Mouse (Mus musculus) cerebellum, adult 9-10 months (tissue): ENCODE data around the gene Isl2.
A peak's percentile ranks its signal among the peaks of the same experiment; 100 is the strongest.

Experiments used
- DNase-seq: peaks from one replicate; pipeline ENCODE4 v3.0.0; 2022

Isl2 gene

GRCm38 (mm10) chr9:55538377-55538776 lies at the start of gene Isl2:
Isl2 (plus strand) TSS chr9:55538672.
- no peak for DNase-seq

GRCm38 (mm10) chr9:55507922-55508321 lies 30.6 kb upstream of the Isl2 start:
- no peak for DNase-seq

GRCm38 (mm10) chr9:55508701-55509100 lies 29.8 kb upstream of the Isl2 start:
- no peak for DNase-seq

DNA sequence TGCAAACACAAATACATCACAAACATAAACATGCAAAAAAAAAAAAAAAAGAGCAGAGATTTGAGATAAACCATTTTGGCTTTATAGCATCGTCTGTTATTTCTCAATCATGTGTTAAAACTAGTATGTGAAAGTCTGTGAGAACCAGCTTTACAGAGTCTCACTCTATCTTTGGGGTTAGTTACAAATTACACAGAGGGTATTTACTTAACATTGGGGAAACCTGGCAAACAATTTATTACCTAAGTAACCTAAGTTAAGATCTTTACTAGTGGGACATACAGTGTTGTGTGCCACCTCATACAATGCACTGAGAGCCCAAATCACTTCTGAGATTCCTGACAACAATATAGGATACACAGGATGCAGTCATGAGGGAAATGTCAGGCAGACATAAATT lies 28.7 kb upstream of the Isl2 start:
- no peak for DNase-seq

DNA sequence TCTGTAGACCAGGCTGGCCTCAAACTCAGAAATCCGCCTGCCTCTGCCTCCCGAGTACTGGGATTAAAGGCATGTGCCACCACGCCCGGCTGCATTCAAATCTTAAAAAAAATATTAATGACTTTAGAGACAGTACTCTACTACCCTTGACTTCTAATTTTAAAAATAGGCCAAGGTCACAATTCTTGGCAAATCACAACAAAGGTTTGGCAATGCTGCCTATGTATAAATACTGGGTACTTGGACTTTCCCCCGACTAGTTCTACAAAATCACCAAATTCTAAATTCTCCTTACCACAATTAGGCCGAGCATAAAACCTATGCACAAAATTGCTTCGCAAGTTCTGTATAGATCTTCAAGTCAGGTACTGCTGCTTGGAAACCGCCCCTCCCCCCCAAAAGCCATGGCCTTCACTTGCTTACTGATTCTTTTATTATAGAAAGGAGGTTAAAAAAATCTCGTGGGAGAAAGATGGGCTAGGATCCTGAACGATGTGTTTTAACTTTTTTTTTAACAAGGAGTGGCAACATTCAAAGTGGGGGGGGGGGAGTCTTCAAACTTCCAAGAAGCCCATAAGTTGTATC lies 27.7 kb upstream of the Isl2 start:
- peak; percentile 9 for DNase-seq

- DNase-seq, result no peak
These were observed 26.9 kb upstream of the Isl2 start for GRCm38 (mm10) chr9:55511521-55511993.

DNA sequence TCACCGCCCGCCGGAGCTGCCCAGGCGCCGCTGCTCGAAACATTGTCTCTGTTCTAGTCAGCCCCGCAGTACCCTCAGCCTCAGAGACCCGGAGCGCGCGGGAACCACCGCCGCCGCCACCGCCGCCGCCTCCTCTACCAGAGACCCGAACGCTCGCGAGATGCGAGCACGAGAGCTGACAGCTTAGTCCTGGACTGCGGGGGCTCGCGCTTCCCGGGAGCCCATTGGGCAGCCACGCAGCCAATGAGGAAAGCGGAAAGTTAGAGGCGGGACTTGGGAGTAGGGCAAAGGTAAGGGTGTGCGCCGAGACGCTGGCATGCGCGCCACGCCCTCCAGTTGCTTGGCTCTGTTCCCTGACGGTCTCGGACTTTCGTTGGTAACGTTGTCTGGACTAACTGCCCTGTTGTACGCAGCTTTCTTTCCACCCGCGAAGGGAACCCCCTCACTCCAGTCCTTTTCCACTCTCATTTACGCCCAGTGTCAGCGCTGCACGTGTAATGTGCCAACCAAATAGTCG lies 26.4 kb upstream of the Isl2 start, which contains the start of gene Etfa:
Gene Etfa, minus strand, starts transcription at position 217 of the 517 bp plus-strand sequence.
- DNase-seq, result peak; percentile 92

GRCm38 (mm10) chr9:55525716-55526115 lies 12.8 kb upstream of the Isl2 start:
- DNase-seq, result no peak

DNA sequence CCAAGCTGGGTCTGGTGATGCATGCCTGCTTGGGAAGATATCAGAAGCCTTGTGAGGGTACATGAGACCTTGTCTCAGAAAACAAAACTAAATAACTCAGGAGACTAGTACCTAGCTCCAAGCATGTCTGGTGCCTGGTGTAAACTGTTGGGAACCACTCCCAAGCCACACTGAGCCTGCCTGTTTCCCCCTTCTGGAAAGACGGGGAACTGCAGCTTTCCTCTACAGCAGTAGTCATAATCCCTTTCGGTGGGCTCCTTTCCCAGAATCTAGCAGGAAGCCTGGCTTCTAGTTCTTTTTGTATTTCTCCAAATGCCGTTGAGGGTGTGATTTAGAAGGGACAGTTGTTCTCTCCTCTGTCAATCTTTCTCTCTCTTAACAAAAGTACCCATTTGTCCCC lies 2.6 kb upstream of the Isl2 start:
- peak; percentile 46 for DNase-seq

GRCm38 (mm10) chr9:55539006-55539405 lies 534 bp downstream of the Isl2 start:
- no peak for DNase-seq

- no peak for DNase-seq
These were observed 1.4 kb downstream of the Isl2 start for GRCm38 (mm10) chr9:55539661-55540390.

GRCm38 (mm10) chr9:55540391-55540770 lies 1.9 kb downstream of the Isl2 start:
- DNase-seq, result no peak

DNA sequence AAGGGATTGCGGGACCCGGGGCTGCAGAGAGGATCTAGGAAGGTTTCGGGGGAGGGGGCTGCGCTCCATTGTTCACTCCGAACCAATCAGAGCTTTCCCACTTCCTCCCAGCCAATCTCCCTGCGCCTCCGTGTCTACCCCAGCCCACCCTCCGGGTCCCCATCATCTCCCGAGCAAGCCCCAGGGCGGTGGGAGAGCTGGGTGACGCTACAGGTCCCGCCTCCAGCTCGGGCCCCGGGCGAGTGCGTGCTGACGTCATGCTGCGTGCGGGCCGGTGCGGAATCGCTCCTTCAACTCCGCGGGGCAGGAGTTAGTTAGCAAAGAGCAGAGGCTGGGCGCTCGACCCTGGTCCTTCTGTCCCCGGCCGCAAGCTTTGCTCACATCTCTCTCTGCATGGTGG lies 2.4 kb downstream of the Isl2 start:
- no peak for DNase-seq

DNA sequence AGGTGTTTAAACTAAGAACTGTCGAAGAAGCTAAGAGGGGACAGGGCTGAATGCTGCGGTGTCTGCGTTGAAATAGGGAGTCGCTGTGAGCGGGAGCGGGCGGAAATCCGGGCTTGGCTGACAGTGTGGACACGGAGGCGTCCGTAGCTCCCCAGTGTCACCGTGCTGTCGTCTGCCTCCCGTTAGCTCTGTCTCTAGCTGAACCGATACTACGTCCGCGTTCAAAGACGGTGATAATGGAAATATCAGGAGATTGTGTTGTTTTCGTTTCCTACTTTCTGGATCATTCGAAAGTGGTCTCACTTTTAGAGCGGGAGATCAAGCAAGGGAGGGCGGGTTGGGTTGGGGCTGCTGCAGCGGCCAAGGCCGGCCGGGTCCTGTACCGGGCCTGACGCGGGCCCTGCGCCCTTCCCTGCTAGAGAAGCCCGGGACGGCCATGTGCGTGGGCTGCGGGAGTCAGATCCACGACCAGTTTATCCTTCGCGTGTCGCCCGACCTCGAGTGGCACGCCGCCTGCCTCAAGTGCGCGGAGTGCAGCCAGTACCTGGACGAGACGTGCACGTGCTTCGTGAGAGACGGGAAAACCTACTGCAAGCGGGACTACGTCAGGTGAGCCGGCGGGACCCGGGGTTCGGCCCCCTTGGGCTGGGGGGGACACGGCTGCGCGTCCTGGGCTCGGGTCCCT lies 3.4 kb downstream of the Isl2 start:
- peak; percentile 23 for DNase-seq

DNA sequence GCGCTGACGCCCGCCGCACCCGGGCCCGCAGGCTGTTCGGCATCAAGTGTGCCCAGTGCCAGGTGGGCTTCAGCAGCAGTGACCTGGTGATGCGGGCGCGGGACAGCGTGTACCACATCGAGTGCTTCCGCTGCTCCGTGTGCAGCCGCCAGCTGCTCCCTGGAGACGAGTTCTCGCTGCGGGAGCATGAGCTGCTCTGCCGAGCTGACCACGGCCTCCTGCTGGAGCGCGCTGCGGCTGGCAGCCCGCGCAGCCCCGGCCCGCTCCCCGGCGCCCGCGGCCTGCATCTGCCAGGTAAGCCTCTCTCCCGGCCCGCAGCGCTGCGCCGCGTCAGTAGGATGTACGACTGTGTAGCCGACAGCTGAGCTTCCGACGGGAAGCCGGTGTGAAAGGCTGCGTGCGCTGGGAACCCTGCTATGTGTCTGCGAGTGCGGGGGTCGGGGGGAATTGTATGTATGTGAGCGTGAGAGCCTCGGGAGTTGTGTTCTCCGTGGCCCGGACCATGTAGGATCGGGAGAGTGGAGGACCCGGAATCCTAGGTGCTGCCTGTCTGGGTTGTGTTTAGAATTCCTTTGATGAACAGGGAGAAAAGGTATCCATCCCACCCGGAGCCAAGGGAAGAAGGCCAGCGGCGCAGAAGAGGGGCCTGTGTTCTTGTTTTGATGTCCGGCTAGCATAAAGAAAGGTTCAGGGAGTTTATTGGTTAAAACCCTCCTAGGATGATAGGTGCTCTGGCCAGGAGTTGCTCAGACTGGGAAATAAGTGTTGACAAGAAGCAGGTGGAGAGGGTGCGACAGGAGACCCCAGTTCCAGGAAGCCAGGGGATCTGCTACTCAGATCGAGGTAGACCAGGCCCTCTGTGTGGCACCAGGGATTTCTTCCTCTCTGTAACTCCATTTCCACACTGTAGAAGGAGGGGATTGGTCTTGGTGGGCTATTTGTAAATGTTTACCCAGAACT lies 4.2 kb downstream of the Isl2 start:
- DNase-seq, result no peak

DNA sequence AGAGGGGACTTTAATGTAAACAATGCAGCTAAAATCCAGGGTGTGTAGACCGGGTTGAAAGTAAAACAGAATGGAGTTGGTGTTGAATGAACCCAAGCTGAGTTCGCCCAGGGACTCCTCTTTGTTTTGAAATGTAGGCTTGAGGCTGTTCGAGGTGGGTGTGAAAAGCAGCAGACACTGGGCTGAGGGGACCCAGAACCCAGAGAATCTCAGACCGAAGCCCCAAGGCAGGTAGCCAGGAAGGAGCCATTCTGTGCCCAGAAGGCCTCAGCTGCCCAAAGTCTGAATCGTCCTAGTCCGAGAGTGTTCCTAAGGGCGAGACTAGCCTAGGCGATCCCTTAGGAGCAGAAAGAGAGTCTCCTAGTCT lies 4.8 kb downstream of the Isl2 start:
- DNase-seq, result no peak

- DNase-seq, result peak; percentile 48
These were observed 5.4 kb downstream of the Isl2 start for GRCm38 (mm10) chr9:55543703-55544401.

DNA sequence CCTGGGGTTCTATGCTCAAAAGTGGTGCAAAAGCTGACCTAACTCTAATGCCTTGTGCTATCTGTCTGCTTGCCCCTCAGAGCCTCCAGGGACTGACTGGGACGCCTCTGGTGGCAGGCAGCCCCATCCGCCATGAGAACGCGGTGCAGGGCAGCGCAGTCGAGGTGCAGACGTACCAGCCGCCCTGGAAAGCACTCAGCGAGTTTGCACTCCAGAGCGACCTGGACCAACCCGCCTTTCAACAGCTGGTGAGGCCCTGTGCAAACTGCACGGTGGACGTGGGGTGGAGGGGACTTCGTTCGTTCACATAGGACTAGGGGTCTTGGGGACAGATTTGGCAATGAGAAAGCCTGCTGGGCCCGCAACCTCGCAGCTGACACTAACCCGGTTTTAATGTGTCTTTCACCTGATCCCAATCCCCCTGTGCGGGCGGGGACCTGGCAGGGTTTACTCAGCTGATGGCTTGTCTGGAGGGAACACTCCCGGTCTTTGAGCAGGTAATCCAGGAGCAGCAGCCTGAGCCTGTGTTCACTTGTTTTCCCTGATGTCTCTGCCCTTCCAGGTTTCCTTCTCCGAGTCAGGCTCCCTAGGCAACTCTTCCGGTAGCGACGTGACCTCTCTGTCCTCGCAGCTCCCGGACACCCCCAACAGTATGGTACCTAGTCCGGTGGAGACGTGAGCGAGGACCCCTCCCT lies 6.5 kb downstream of the Isl2 start:
- peak; percentile 34 for DNase-seq

- DNase-seq, result peak; percentile 20
These were observed 7.2 kb downstream of the Isl2 start for GRCm38 (mm10) chr9:55545556-55546175.

DNA sequence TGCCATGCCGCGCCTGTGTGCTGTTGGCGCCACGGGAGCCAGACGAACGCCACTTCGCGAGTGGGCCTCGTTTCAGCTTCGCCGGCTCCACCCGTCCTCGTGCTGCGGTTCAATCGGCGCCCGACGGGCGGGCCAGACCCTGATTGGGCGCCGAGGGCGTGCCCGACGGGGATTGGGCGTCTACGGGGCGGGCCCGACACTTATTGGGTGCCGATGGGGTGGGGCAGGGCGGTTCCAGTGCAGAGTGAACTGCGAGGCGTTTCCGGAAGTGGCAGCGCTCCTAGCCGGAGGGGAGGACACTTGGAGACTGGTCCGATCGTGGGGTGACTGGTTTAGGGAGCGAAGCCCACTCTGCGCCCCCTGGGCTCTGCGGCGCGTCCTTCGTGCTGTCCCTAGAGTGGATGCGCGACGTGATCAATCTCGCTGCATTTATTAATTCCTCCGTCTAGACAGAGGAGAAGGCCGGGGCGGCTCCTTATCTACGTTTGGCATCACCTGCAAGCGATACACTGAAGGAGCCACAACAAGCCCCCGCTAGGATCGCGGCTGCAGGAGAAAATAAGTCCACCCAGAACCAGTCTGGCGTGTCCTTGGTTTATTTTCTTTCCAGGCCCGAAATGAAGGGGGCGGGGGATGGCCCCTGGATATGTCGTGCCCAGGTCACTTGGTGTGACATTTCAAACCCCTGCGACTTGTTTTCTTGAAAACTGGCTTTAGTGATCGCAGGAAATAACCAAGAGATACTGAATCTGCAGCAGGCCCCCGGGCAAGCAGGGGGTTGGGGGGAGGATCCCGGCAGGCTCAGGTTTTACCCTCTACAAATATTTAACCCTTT lies 7.9 kb downstream of the Isl2 start:
- DNase-seq, result no peak
